Mouse (Mus musculus) cortical plate, adult 2 months (tissue): ENCODE data around the gene Prr9.

Source experiments
- CTCF ChIP-seq: fragments of 200-500 bp; IDR thresholded peaks from 2 replicates; pipeline ENCODE4 v1.5.1; 2011; ENCODE audit warnings: mild to moderate bottlenecking, control low read depth, low read length; ENCODE audit not compliant: insufficient read depth; ENCODE audit errors: extremely low read depth
- POLR2A ChIP-seq: fragments of 200-500 bp; IDR thresholded peaks from 2 replicates; pipeline ENCODE4 v1.6.1; 2011; ENCODE audit warnings: mild to moderate bottlenecking, low read length, control low read depth; ENCODE audit not compliant: insufficient read depth; ENCODE audit errors: extremely low read depth

DNA sequence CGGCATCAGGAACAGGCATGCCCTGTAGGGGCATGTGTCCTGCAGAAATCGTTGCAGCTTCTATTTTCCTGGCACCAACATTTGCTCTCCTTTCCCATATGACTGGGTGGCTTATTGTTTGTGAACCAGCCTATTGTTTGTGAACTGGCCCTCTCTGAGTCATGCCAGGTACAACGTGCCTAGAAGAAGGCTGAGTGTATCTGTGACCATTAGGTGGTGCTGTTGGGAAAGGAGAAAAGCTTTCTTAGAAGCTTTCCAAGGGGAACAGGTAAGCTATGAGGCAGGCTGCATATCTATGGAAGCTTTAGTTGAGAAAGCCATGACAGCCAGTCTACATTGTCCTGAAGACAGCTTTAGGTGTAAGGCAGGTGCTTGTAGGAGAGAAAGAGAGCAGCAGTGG lies 5.8 kb downstream of the Prr9 start:
- TF ChIP-seq CTCF (peak; percentile 44; the same call in 1 of the 2 replicates), POLR2A (no peak)
